ENCODE assay signal across 8 mouse cellular contexts in genomic region chr17:34123111-34123510, GRCm38 (mm10). TPM values are rescaled to one million over a fixed set of nuclear protein-coding genes. Genes with fewer than 3 reads are reported as not detected.
A peak's percentile ranks its signal among the peaks of the same experiment; 100 is the strongest.
DNase-seq lines count a peak whose midpoint lies in the region; ATAC-seq and TF ChIP-seq lines count a peak whose summit lies in the region.

No protein-coding gene starts in this region.

- peak overlapping the region; percentile 100 for H3K27ac ChIP-seq in kidney, postnatal 0 days
- H3K27ac ChIP-seq in embryonic facial prominence, embryonic 10.5 days (replicated peaks) = peak overlapping the region; percentile 100
- peak overlapping the region; percentile 100 for H3K27ac ChIP-seq in hindbrain, embryonic 15.5 days (replicated peaks)
- 0 out of 2 replicates have a peak overlapping the region, but pooled peaks have one; percentile 16 for H3K27ac ChIP-seq in midbrain, embryonic 14.5 days (replicated peaks; ENCODE audit: low read depth, low read length)

- H3K36me3 ChIP-seq in kidney, postnatal 0 days (ENCODE audit: insufficient read depth, low read length) = peaks cover 6% of the 10 kb centered on the region; the same call in 1 of the 2 replicates
- H3K36me3 ChIP-seq in embryonic facial prominence, embryonic 10.5 days (replicated peaks) = peaks cover 26% of the 10 kb centered on the region
- no peaks in the 10 kb centered on the region for H3K36me3 ChIP-seq in hindbrain, embryonic 15.5 days
- H3K36me3 ChIP-seq in midbrain, embryonic 14.5 days (ENCODE audit: control insufficient read depth, insufficient read depth, low read length) = peaks cover 10% of the 10 kb centered on the region

- no peak for TF ChIP-seq CTCF in kidney, postnatal 0 days (IDR thresholded peaks at IDR 0.05; ENCODE audit: low read depth)

- H3K27me3 ChIP-seq in kidney, postnatal 0 days (ENCODE audit: insufficient read depth, low read length) = no peaks in the 10 kb centered on the region
- H3K27me3 ChIP-seq in embryonic facial prominence, embryonic 10.5 days (replicated peaks; ENCODE audit: low read depth, poor library complexity, severe bottlenecking) = peaks cover 10% of the 10 kb centered on the region
- H3K27me3 ChIP-seq in hindbrain, embryonic 15.5 days = no peaks in the 10 kb centered on the region
- H3K27me3 ChIP-seq in midbrain, embryonic 14.5 days (ENCODE audit: control insufficient read depth, insufficient read depth, low read length) = no peaks in the 10 kb centered on the region

- H3K4me2 ChIP-seq in kidney, postnatal 0 days (ENCODE audit: low read length) = peak overlapping the region; percentile 95
- peak overlapping the region; percentile 88 for H3K4me2 ChIP-seq in hindbrain, embryonic 15.5 days
- peak overlapping the region; percentile 98 for H3K4me2 ChIP-seq in midbrain, embryonic 14.5 days (ENCODE audit: low read length)

- H3K4me3 ChIP-seq in kidney, postnatal 0 days (replicated peaks; ENCODE audit: low read depth, low read length) = peak overlapping the region; percentile 95
- peak overlapping the region; percentile 99 for H3K4me3 ChIP-seq in embryonic facial prominence, embryonic 10.5 days
- H3K4me3 ChIP-seq in hindbrain, embryonic 15.5 days = peak overlapping the region; percentile 70
- peak overlapping the region; percentile 92 for H3K4me3 ChIP-seq in midbrain, embryonic 14.5 days (replicated peaks; ENCODE audit: low read depth, low read length)

- peak overlapping the region; percentile 97 for H3K9ac ChIP-seq in kidney, postnatal 0 days (ENCODE audit: low read depth, low read length)
- H3K9ac ChIP-seq in hindbrain, embryonic 15.5 days = peak overlapping the region; percentile 93
- H3K9ac ChIP-seq in midbrain, embryonic 14.5 days (replicated peaks; ENCODE audit: low read length) = peak overlapping the region; percentile 97

- no peak for ATAC-seq in kidney, postnatal 0 days (replicated peaks; ENCODE audit: low FRiP score, low read depth)
- ATAC-seq in hindbrain, embryonic 15.5 days (ENCODE audit: low FRiP score, low read depth) = no peak
- ATAC-seq in midbrain, embryonic 14.5 days (ENCODE audit: low FRiP score, low TSS enrichment) = no peak

- peaks cover 16% of the 10 kb centered on the region for H3K4me1 ChIP-seq in kidney, postnatal 0 days (replicated peaks; ENCODE audit: insufficient read depth, low read length)
- H3K4me1 ChIP-seq in embryonic facial prominence, embryonic 10.5 days = peaks cover 33% of the 10 kb centered on the region
- peaks cover 27% of the 10 kb centered on the region for H3K4me1 ChIP-seq in hindbrain, embryonic 15.5 days (replicated peaks)
- peaks cover 11% of the 10 kb centered on the region for H3K4me1 ChIP-seq in midbrain, embryonic 14.5 days (ENCODE audit: control insufficient read depth, insufficient read depth, low read length)

- 0% methylated on average over 7 of the region's 7 CpGs for WGBS in kidney, postnatal 0 days
- 2% methylated on average over 7 of the region's 7 CpGs for WGBS in embryonic facial prominence, embryonic 10.5 days
- WGBS in hindbrain, embryonic 15.5 days = under 1% methylated on average over 7 of the region's 7 CpGs
- WGBS in midbrain, embryonic 14.5 days = 2% methylated on average over 7 of the region's 7 CpGs

- H3K9me3 ChIP-seq in kidney, postnatal 0 days (replicated peaks; ENCODE audit: low read length) = no peaks in the 10 kb centered on the region
- H3K9me3 ChIP-seq in embryonic facial prominence, embryonic 10.5 days = no peaks in the 10 kb centered on the region
- H3K9me3 ChIP-seq in hindbrain, embryonic 15.5 days = no peaks in the 10 kb centered on the region
- H3K9me3 ChIP-seq in midbrain, embryonic 14.5 days (ENCODE audit: control insufficient read depth, low read length) = no peaks in the 10 kb centered on the region

- no peak for DNase-seq in kidney, postnatal 0 days (ENCODE audit: low spot score)
- no peak for DNase-seq in kidney, postnatal 10 days
- DNase-seq in embryonic facial prominence, embryonic 10.5 days (ENCODE audit: low spot score) = no peak
- no peak for DNase-seq in midbrain, embryonic 14.5 days
- DNase-seq in thymus, postnatal 25 days = no peak
- no peak for DNase-seq in kidney, adult 8-10 months
- no peak for DNase-seq in frontal cortex, adult 2 months (ENCODE audit: extremely low spot score in 1 of 2, low spot score in 1 of 2)

RNA-seq across cellular contexts. Expression of gene Brd2, which starts 0.7 kb away (rescaled TPM):
- 90.2 and 100 TPM in 2 replicates for polyA plus RNA-seq in kidney, postnatal 0 days (2015; fragmentation: Nextera tagmentation; extraction: Ambion mirVana)
- polyA plus RNA-seq in embryonic facial prominence, embryonic 10.5 days (2016; fragmentation: Nextera tagmentation; extraction: Ambion mirVana) = 141 and 144 TPM in 2 replicates
- polyA plus RNA-seq in hindbrain, embryonic 15.5 days (2015; fragmentation: Nextera tagmentation; extraction: Ambion mirVana) = 122 and 144 TPM in 2 replicates
- 160 and 171 TPM in 2 replicates for polyA plus RNA-seq in midbrain, embryonic 14.5 days (2014; fragmentation: Nextera tagmentation; extraction: Ambion mirVana)
- polyA plus RNA-seq in frontal cortex, adult 2 months (2012; rRNA removed) = 167 and 194 TPM in 2 replicates

RNA-seq across cellular contexts. Expression of gene H2-DMa, which starts 3.8 kb away (rescaled TPM):
- 18.6 and 20.6 TPM in 2 replicates for polyA plus RNA-seq in kidney, postnatal 0 days (2015; fragmentation: Nextera tagmentation; extraction: Ambion mirVana)
- 4.2 and 4.8 TPM in 2 replicates for polyA plus RNA-seq in embryonic facial prominence, embryonic 10.5 days (2016; fragmentation: Nextera tagmentation; extraction: Ambion mirVana)
- 19.4 and 19.8 TPM in 2 replicates for polyA plus RNA-seq in hindbrain, embryonic 15.5 days (2015; fragmentation: Nextera tagmentation; extraction: Ambion mirVana)
- polyA plus RNA-seq in midbrain, embryonic 14.5 days (2014; fragmentation: Nextera tagmentation; extraction: Ambion mirVana) = 16.7 and 20.4 TPM in 2 replicates
- 26.3 and 26.8 TPM in 2 replicates for polyA plus RNA-seq in frontal cortex, adult 2 months (2012; rRNA removed)

RNA-seq across cellular contexts. Expression of gene H2-DMb2, which starts 20.0 kb away (rescaled TPM):
- 15.3 and 19.4 TPM in 2 replicates for polyA plus RNA-seq in kidney, postnatal 0 days (2015; fragmentation: Nextera tagmentation; extraction: Ambion mirVana)
- polyA plus RNA-seq in embryonic facial prominence, embryonic 10.5 days (2016; fragmentation: Nextera tagmentation; extraction: Ambion mirVana) = 0.17 and 0.28 TPM in 2 replicates
- polyA plus RNA-seq in hindbrain, embryonic 15.5 days (2015; fragmentation: Nextera tagmentation; extraction: Ambion mirVana) = 0.20 and 0.38 TPM in 2 replicates
- polyA plus RNA-seq in midbrain, embryonic 14.5 days (2014; fragmentation: Nextera tagmentation; extraction: Ambion mirVana) = 0.15 and 0.18 TPM in 2 replicates
- 0.99 and 1.1 TPM in 2 replicates for polyA plus RNA-seq in frontal cortex, adult 2 months (2012; rRNA removed)

RNA-seq across cellular contexts. Expression of gene H2-DMb1, which starts 29.8 kb away (rescaled TPM):
- 12.9 and 13.5 TPM in 2 replicates for polyA plus RNA-seq in kidney, postnatal 0 days (2015; fragmentation: Nextera tagmentation; extraction: Ambion mirVana)
- polyA plus RNA-seq in embryonic facial prominence, embryonic 10.5 days (2016; fragmentation: Nextera tagmentation; extraction: Ambion mirVana) = 0.52 and 0.55 TPM in 2 replicates
- polyA plus RNA-seq in hindbrain, embryonic 15.5 days (2015; fragmentation: Nextera tagmentation; extraction: Ambion mirVana) = 0.79 and 1.1 TPM in 2 replicates
- 0.38 and 0.91 TPM in 2 replicates for polyA plus RNA-seq in midbrain, embryonic 14.5 days (2014; fragmentation: Nextera tagmentation; extraction: Ambion mirVana)
- 3.1 and 3.5 TPM in 2 replicates for polyA plus RNA-seq in frontal cortex, adult 2 months (2012; rRNA removed)

RNA-seq across cellular contexts. Expression of gene H2-Oa, which starts 31.0 kb away (rescaled TPM):
- polyA plus RNA-seq in kidney, postnatal 0 days (2015; fragmentation: Nextera tagmentation; extraction: Ambion mirVana) = 0.83 and 0.95 TPM in 2 replicates
- polyA plus RNA-seq in embryonic facial prominence, embryonic 10.5 days (2016; fragmentation: Nextera tagmentation; extraction: Ambion mirVana) = 0.31 and 0.69 TPM in 2 replicates
- 0.14 TPM in 1 of 2 replicates, not detected in the other for polyA plus RNA-seq in hindbrain, embryonic 15.5 days (2015; fragmentation: Nextera tagmentation; extraction: Ambion mirVana)
- not detected in 2 replicates for polyA plus RNA-seq in midbrain, embryonic 14.5 days (2014; fragmentation: Nextera tagmentation; extraction: Ambion mirVana)
- 1.1 and 1.2 TPM in 2 replicates for polyA plus RNA-seq in frontal cortex, adult 2 months (2012; rRNA removed)

Comparison
In these comparisons a context has a peak if more than half of its experiments do, and no peak if none do; other contexts are left out.
1. H3K27ac ChIP-seq: peak in every context shown above with its lines; median percentile 100 in kidney, postnatal 0 days; 100 in embryonic facial prominence, embryonic 10.5 days; 100 in hindbrain, embryonic 15.5 days; 16 in midbrain, embryonic 14.5 days.